Mouse (Mus musculus) limb, embryonic 15.5 days (tissue): Measurements from ENCODE around the gene Pakap. TPM values are rescaled to one million over a fixed set of nuclear protein-coding genes. Genes with fewer than 3 reads are reported as not detected.

Experiments used
- polyA plus RNA-seq: library from polyadenylated mRNA; unstranded; fragments of >200 nt; fragmentation: Nextera tagmentation; extraction: Ambion mirVana; gene quantifications from 2 replicates; pipeline ENCODE4 v1.2.1, GENCODE M21; 2015

Pakap gene
- polyA plus RNA-seq, 1 experiment from 2014 or later: 30.5 TPM

Other genes with a start within 250 kb of the Pakap start
- gene Palm2, start 133.9 kb upstream of the Pakap start, polyA plus RNA-seq: 7.0 and 8.6 TPM in 2 replicates
- 21.7 and 25.2 TPM in 2 replicates for gene Akap2, start 149.5 kb downstream of the Pakap start, polyA plus RNA-seq